ENCODE assay signal across 20 mouse cellular contexts in the genomic region with DNA sequence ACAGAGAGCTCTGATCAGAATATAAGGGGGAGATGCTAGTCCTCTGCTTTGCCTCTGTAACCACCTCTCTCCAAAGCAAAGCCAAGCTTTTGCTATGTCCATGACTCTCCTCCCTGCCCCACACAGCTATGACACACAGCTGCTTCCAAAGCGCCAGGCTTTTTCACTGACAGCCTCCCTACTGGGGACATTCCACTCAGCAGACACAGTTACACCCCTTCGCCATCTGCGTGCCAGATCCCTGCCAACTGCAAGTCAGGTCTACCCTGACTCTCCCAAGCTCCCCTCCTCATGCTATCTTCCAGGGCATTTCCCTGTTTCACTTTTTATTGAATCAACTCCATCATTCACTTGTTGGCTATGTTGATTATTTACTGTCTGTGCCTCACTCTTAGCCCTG.
DNase-seq lines count a peak whose midpoint lies in the region; ATAC-seq and TF ChIP-seq lines count a peak whose summit lies in the region.
"Had no signal": no experiment of that assay in that cellular context is flagged by ENCODE, and none has a peak within 500 bp of the region (broad histone marks: within the 10 kb centered on the region; RNA-seq: fewer than 3 reads in every experiment).

No protein-coding gene starts in this region.

- WGBS in midbrain, embryonic 11.5 days: 75% methylated on average over 3 of the region's 3 CpGs
- WGBS in midbrain, embryonic 13.5 days: 79% methylated on average over 3 of the region's 3 CpGs

- TF ChIP-seq CTCF in layer of hippocampus, adult 2 months (conservative IDR thresholded peaks at IDR 0.05): no peak

- no peak overlapping the region for H3K4me2 ChIP-seq in midbrain, embryonic 11.5 days
- no peak overlapping the region for H3K4me2 ChIP-seq in midbrain, embryonic 13.5 days (replicated peaks)
- H3K4me2 ChIP-seq: embryonic facial prominence, embryonic 13.5 days; forebrain, embryonic 15.5 days; heart, embryonic 12.5 days; hindbrain, embryonic 15.5 days had no signal

- peak; percentile 84 for ATAC-seq in frontal cortex, adult (ENCODE audit: low TSS enrichment)
- no peak for ATAC-seq in midbrain, embryonic 11.5 days (ENCODE audit: low FRiP score)
- no peak for ATAC-seq in midbrain, embryonic 13.5 days
- ATAC-seq: forebrain, embryonic 15.5 days; midbrain, embryonic 16.5 days had no signal

- H3K36me3 ChIP-seq in midbrain, embryonic 11.5 days (ENCODE audit: control insufficient read depth, insufficient read depth, low read length): no peaks in the 10 kb centered on the region
- no peaks in the 10 kb centered on the region for H3K36me3 ChIP-seq in midbrain, embryonic 13.5 days
- H3K36me3 ChIP-seq: embryonic facial prominence, embryonic 13.5 days; forebrain, embryonic 15.5 days; heart, embryonic 12.5 days; hindbrain, embryonic 15.5 days; limb, embryonic 10.5 days had no signal

- H3K27me3 ChIP-seq in midbrain, embryonic 11.5 days (ENCODE audit: control insufficient read depth, insufficient read depth, low read length): no peaks in the 10 kb centered on the region
- 0 out of 2 replicates have a peak, but pooled peaks cover 2% of the 10 kb centered on the region for H3K27me3 ChIP-seq in midbrain, embryonic 13.5 days
- H3K27me3 ChIP-seq: embryonic facial prominence, embryonic 13.5 days; forebrain, embryonic 15.5 days; heart, embryonic 12.5 days; hindbrain, embryonic 15.5 days had no signal

- H3K27ac ChIP-seq in midbrain, embryonic 11.5 days (ENCODE audit: low read depth, low read length): no peak overlapping the region
- no peak overlapping the region for H3K27ac ChIP-seq in midbrain, embryonic 13.5 days
- H3K27ac ChIP-seq in layer of hippocampus, adult 2 months: peak overlapping the region; percentile 39; the same call in 1 of the 2 replicates
- H3K27ac ChIP-seq: embryonic facial prominence, embryonic 13.5 days; forebrain, embryonic 15.5 days; gastrocnemius, adult 2 months; hindbrain, embryonic 15.5 days; limb, embryonic 10.5 days had no signal

- H3K9ac ChIP-seq in midbrain, embryonic 11.5 days (ENCODE audit: low read length): no peak overlapping the region
- no peak overlapping the region for H3K9ac ChIP-seq in midbrain, embryonic 13.5 days (replicated peaks)
- H3K9ac ChIP-seq: embryonic facial prominence, embryonic 13.5 days; forebrain, embryonic 15.5 days; heart, embryonic 12.5 days; hindbrain, embryonic 15.5 days had no signal

- H3K9me3 ChIP-seq in midbrain, embryonic 11.5 days (ENCODE audit: control insufficient read depth, low read length): no peaks in the 10 kb centered on the region
- no peaks in the 10 kb centered on the region for H3K9me3 ChIP-seq in midbrain, embryonic 13.5 days
- H3K9me3 ChIP-seq: embryonic facial prominence, embryonic 13.5 days; forebrain, embryonic 15.5 days; heart, embryonic 12.5 days; hindbrain, embryonic 15.5 days; limb, embryonic 10.5 days had no signal

- H3K4me3 ChIP-seq in midbrain, embryonic 11.5 days (ENCODE audit: low read depth, low read length): no peak overlapping the region
- H3K4me3 ChIP-seq in midbrain, embryonic 13.5 days (replicated peaks): no peak overlapping the region
- no peak overlapping the region for H3K4me3 ChIP-seq in layer of hippocampus, adult 2 months
- H3K4me3 ChIP-seq: embryonic facial prominence, embryonic 13.5 days; forebrain, embryonic 15.5 days; gastrocnemius, adult 2 months; heart, embryonic 12.5 days; hindbrain, embryonic 15.5 days; limb, embryonic 10.5 days had no signal

- no peaks in the 10 kb centered on the region for H3K4me1 ChIP-seq in midbrain, embryonic 11.5 days (ENCODE audit: control insufficient read depth, insufficient read depth, low read length)
- no peaks in the 10 kb centered on the region for H3K4me1 ChIP-seq in midbrain, embryonic 13.5 days (replicated peaks)
- H3K4me1 ChIP-seq: embryonic facial prominence, embryonic 13.5 days; limb, embryonic 10.5 days had no signal

- no peak for DNase-seq in frontal cortex, postnatal 25 days (ENCODE audit: low spot score in 2 of 2)
- peak; percentile 45 for DNase-seq in midbrain, embryonic 11.5 days (ENCODE audit: low spot score, missing footprints)
- DNase-seq in layer of hippocampus, adult 2 months (ENCODE audit: low spot score in 2 of 2): peak; percentile 47 to 63
- peak; percentile 37 to 49 for DNase-seq in layer of hippocampus, postnatal 36 days
- no peak for DNase-seq in adrenal gland, postnatal 36 days
- DNase-seq: adrenal gland, adult 2 months; gastrocnemius, adult 2 months; heart, postnatal 14 days; kidney, adult 18-20 months; kidney, postnatal 10 days; lung, adult 18-20 months; lung, postnatal 14 days had no signal

Comparison
In these comparisons a context has a peak if more than half of its experiments do, and no peak if none do; other contexts are left out.
1. DNase-seq: peak in midbrain, embryonic 11.5 days (single experiment), layer of hippocampus, adult 2 months (2 of 2) and layer of hippocampus, postnatal 36 days (2 of 2); none in frontal cortex, postnatal 25 days (0 of 2) and adrenal gland, postnatal 36 days (0 of 2).